Mouse (Mus musculus) stomach, postnatal 0 days (tissue): ENCODE data around the gene Mrpl43.

ENCODE experiments used
- CTCF ChIP-seq: IDR thresholded peaks from 2 replicates; pipeline ENCODE4 v1.5.1; 2016; ENCODE audit warnings: antibody characterized with exemption, low read depth, mild to moderate bottlenecking, moderate library complexity
- EP300 ChIP-seq: optimal IDR thresholded peaks from 2 replicates; pipeline ENCODE3; 2016; ENCODE audit warnings: antibody characterized with exemption

- TF ChIP-seq CTCF, result no peak
- no peak for TF ChIP-seq EP300
Observed at GRCm38 (mm10) chr19:45045651-45046050, 39.4 kb upstream of the Mrpl43 start, which contains the start of gene Pdzd7.
